Mouse (Mus musculus) lung, postnatal 0 days (tissue): Measurements from ENCODE around the gene Nbas. TPM values are rescaled to one million over a fixed set of nuclear protein-coding genes. Genes with fewer than 3 reads are reported as not detected.

Experiments used
- ATAC-seq: fragments of 200-750 bp; cut with Nextera tagmentation; 2 replicates; pipeline ENCODE4 v1.8.0; 2017; ENCODE audit warnings: moderate library complexity
- DNase-seq: peaks from one replicate; pipeline ENCODE4 v3.0.0-alpha.2; 2016; ENCODE audit warnings: low spot score
- H3K27ac ChIP-seq: fragments of 300-500 bp; sonication (generic); 2 replicates; pipeline ENCODE4 v1.5.1; 2014; ENCODE audit warnings: antibody characterized with exemption, mild to moderate bottlenecking, low read length, mixed read lengths
- H3K27me3 ChIP-seq: fragments of 300-500 bp; sonication (generic); replicated peaks from 2 replicates; pipeline ENCODE4 v1.6.1; 2014; ENCODE audit warnings: low read length, mixed read lengths; ENCODE audit not compliant: insufficient read depth
- H3K36me3 ChIP-seq: fragments of 300-500 bp; sonication (generic); 2 replicates; pipeline ENCODE4 v1.6.1; 2014; ENCODE audit warnings: low read length, mixed read lengths; ENCODE audit not compliant: insufficient read depth
- H3K4me1 ChIP-seq: fragments of 300-500 bp; sonication (generic); 2 replicates; pipeline ENCODE4 v1.6.1; 2014; ENCODE audit warnings: antibody characterized with exemption, low read depth, low read length, mixed read lengths; ENCODE audit not compliant: insufficient read depth
- H3K4me2 ChIP-seq: fragments of 300-500 bp; sonication (generic); replicated peaks from 2 replicates; pipeline ENCODE4 v1.6.1; 2014; ENCODE audit warnings: low read depth, mild to moderate bottlenecking, low read length, moderate library complexity, mixed read lengths
- H3K4me3 ChIP-seq: fragments of 300-500 bp; sonication (generic); 2 replicates; pipeline ENCODE4 v1.5.1; 2014; ENCODE audit warnings: low read depth, low read length
- H3K9ac ChIP-seq: fragments of 300-500 bp; sonication (generic); replicated peaks from 2 replicates; pipeline ENCODE4 v1.6.1; 2014; ENCODE audit warnings: low read depth, mild to moderate bottlenecking
- H3K9me3 ChIP-seq: fragments of 300-500 bp; sonication (generic); 2 replicates; pipeline ENCODE4 v1.6.1; 2016; ENCODE audit warnings: low read length, mixed read lengths
- CTCF ChIP-seq: IDR thresholded peaks from 2 replicates; pipeline ENCODE4 v1.5.1; 2016; ENCODE audit warnings: antibody characterized with exemption, mild to moderate bottlenecking
- EP300 ChIP-seq: IDR thresholded peaks from 2 replicates; pipeline ENCODE4 v1.6.1; 2016; ENCODE audit warnings: antibody characterized with exemption, mild to moderate bottlenecking, control low read depth
- WGBS: fragments of 180-500 bp; shearing (Covaris S2); extraction: QIAGEN DNeasy Blood & Tissue Kit; methylation state at CpG from one replicate; pipeline ENCODE4 v1.1.7; 2014; 5-methylcytosine and 5-hydroxymethylcytosine counted together
- polyA plus RNA-seq: library from polyadenylated mRNA; unstranded; fragments of >200 nt; fragmentation: Nextera tagmentation; extraction: Ambion mirVana; gene quantifications from 2 replicates; pipeline ENCODE4 v1.2.1, GENCODE M21; 2015

The Nbas gene
- polyA plus RNA-seq: 5.4 and 5.8 TPM in 2 replicates

DNA sequence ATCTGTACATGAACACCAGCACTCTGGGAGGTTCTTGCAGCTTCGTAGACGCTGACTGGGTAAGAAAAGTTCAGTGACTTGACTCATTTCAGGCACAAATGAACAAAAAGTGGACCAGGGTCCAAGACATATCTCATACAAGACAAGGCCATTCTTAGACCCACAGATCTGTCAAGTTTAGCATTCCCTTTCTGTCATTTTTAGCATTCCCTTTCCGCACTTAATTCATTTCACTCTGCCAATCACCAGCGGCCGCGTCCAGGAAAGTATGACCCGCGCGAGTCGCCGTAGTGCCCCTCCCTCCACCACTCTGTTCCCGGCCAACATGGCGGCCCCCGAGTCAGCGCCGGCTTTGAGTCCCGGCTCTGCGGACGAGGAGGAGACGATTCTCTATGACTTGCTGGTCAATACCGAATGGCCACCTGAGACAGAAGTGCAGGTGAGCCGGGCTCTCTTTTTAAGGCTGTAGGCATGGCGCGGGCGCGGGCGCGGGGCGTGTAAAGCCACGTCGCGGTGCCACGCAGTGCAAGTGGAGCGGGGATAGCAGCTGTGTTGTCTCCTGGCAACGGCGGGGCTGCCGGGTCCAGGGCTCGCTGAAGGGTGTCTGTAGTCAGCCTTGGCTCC, at the start of gene Nbas:
Gene Nbas, plus strand, starts transcription at position 308 of the 624 bp plus-strand sequence.
- no peaks in the 10 kb centered on the region for H3K9me3 ChIP-seq
- ATAC-seq (peak; percentile 97), DNase-seq (peak; percentile 82)
- 2% methylated on average over 38 of the region's 38 CpGs for WGBS
- peak within 1 kb of the TSS; percentile 93 for H3K4me3 ChIP-seq
- H3K9ac ChIP-seq: peak within 1 kb of the TSS; percentile 73
- peaks cover 4% of the 10 kb centered on the region; the same call in 1 of the 2 replicates for H3K4me1 ChIP-seq
- H3K27me3 ChIP-seq: no peaks in the 10 kb centered on the region
- no peak for TF ChIP-seq CTCF
- TF ChIP-seq EP300: peak; percentile 46; the same call in 1 of the 2 replicates
- no peak within 1 kb of the TSS for H3K27ac ChIP-seq
- peak within 1 kb of the TSS; percentile 75 for H3K4me2 ChIP-seq
- no peaks in the 10 kb centered on the region for H3K36me3 ChIP-seq

- H3K4me2 ChIP-seq: no peak overlapping the region
- no peak overlapping the region for H3K4me3 ChIP-seq
- H3K36me3 ChIP-seq: peaks cover 27% of the 10 kb centered on the region
These were observed 26.5 kb upstream of the Nbas start for GRCm38 (mm10) chr12:13242453-13242852.

DNA sequence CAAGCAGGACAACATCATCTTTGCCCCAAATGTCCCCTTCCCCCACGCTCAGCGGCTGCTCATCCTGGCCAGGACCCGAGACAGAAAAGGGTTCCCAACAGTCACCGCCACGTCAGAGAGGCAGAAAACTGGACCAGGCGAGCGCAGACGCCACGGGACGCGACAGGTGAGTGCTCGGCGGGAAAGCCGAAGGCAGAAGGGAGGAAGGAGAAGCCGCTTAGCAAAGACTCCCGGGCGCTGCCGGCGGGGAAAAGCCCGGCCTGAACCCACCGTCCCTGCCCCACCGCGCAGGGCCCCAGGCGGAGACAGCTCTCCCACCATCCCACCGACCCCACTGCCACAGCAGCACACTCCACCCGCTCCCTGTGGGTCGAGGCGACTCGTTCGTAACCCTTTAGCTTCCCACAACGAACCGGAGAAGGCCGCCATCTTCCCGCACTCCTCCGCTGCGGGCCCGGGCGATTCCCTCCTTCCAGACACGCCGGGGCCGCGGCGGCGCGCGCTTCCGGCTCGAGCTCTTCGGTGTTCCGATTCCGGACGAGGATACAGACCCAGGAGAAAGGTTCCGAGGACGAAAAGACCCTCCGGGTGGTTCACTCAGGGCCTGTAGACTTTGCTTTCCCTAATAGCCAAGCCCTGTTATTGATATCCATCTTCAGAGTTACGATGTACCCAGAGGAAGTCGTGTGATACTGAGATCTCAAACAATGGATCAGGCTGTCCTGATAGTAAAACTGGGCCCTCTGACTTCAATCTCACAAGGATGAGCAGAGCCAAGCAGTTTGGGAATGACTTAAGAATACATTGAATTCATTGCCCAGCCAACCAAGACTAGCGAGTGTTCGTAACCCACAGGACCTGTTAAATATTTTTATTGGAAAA, 20.0 kb upstream of the Nbas start, which contains the start of gene Ddx1:
Gene Ddx1, minus strand, starts transcription at position 523 of the 882 bp plus-strand sequence.
- peak; percentile 82 for DNase-seq

More at GRCm38 (mm10) chr12:13242453-13242852, 26.5 kb upstream of the Nbas start:
- Histone ChIP-seq H3K27ac (no peak overlapping the region), H3K9ac (no peak overlapping the region), H3K9me3 (no peaks in the 10 kb centered on the region), H3K27me3 (no peaks in the 10 kb centered on the region), H3K4me1 (no peaks in the 10 kb centered on the region)
- ATAC-seq (no peak), DNase-seq (no peak)
- TF ChIP-seq CTCF: no peak

DNA sequence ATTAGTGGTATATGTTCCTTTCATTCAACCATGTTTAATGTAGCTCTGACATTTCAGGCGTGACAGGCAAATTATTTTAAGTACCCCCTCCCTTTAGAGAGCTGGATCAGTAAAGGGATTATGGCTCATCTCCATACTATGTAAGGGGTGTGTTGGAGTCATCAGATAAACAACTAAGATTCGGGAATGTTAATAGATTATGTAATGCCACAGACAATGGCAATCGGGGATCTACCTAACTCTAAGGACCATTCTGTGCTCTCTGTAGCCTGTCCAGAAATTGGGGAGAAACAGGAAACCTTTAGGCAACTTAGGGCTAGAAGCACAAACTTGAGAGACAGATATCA, 19.4 kb upstream of the Nbas start:
- H3K4me1 ChIP-seq: no peaks in the 10 kb centered on the region
- no peaks in the 10 kb centered on the region for H3K36me3 ChIP-seq
- DNase-seq (no peak), ATAC-seq (no peak)
- no peak for TF ChIP-seq EP300
- no peak for TF ChIP-seq CTCF
- 79% methylated on average over 3 of the region's 3 CpGs for WGBS
- H3K4me2 ChIP-seq: peak overlapping the region; percentile 69
- H3K27me3 ChIP-seq: no peaks in the 10 kb centered on the region
- H3K27ac ChIP-seq: peak overlapping the region; percentile 84; the same call in 1 of the 2 replicates
- peak overlapping the region; percentile 82 for H3K9ac ChIP-seq
- H3K9me3 ChIP-seq: no peaks in the 10 kb centered on the region
- H3K4me3 ChIP-seq: peak overlapping the region; percentile 70

More for the DNA sequence above, 20.0 kb upstream of the Nbas start, which contains the start of gene Ddx1:
- peak within 1 kb of the TSS; percentile 69 for H3K4me2 ChIP-seq
- 3% methylated on average over 52 of the region's 59 CpGs for WGBS
- peak within 1 kb of the TSS; percentile 70 for H3K4me3 ChIP-seq
- no peaks in the 10 kb centered on the region for H3K27me3 ChIP-seq
- ATAC-seq: peak; percentile 97
- no peak for TF ChIP-seq EP300
- no peak for TF ChIP-seq CTCF
- H3K4me1 ChIP-seq: no peaks in the 10 kb centered on the region
- H3K9me3 ChIP-seq: no peaks in the 10 kb centered on the region
- peak within 1 kb of the TSS; percentile 82 for H3K9ac ChIP-seq
- no peaks in the 10 kb centered on the region for H3K36me3 ChIP-seq
- peak within 1 kb of the TSS; percentile 84 for H3K27ac ChIP-seq

DNA sequence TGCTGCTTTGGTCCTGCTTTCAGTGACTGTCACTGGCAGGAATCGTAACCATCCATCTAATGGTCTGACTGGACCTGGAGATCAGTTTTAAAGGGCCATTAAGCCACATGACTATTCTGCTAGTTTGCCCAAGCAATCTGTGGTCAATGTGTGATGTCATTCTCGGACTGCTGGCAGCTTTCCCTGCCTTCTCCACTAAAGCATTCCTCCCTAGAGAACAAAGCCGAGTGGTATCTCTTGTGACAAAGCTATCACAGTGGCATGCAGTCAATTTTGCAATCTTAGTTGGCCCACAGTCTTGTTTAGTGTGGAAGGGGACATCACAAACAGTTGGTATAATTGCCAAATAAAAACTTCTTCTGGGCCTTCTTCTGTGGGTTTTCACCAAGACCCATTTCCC, 13.9 kb upstream of the Nbas start:
- Histone ChIP-seq H3K4me1 (no peaks in the 10 kb centered on the region), H3K27ac (no peak overlapping the region), H3K4me2 (no peak overlapping the region), H3K27me3 (no peaks in the 10 kb centered on the region), H3K4me3 (no peak overlapping the region), H3K9ac (no peak overlapping the region), H3K9me3 (no peaks in the 10 kb centered on the region), H3K36me3 (no peaks in the 10 kb centered on the region)
- ATAC-seq (no peak), DNase-seq (no peak)
- WGBS: 23% methylated on average over 3 of the region's 3 CpGs
- TF ChIP-seq CTCF (no peak), EP300 (no peak)

DNA sequence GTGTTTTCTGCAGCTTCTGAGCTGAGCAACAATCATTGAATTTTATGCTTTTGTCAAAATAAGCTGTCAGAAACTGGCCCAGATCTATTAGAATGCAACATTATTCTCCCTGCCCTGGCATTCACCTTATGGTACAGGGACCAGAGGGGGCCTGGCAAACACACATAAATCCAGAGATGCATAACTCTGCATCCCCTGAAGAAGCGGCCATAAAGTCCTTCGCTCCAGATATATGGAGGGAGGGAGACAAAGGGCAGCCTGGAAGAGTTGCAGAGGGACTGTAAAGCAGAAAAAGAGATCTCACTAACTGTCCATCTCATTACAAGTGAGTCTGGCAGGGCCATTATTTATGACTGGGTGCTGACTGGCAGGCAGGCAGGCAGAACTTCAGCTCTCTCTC, 13.2 kb upstream of the Nbas start:
- 87% methylated on average over 2 of the region's 2 CpGs for WGBS

More for the DNA sequence above, 13.2 kb upstream of the Nbas start:
- Histone ChIP-seq H3K4me1 (no peaks in the 10 kb centered on the region), H3K27ac (no peak overlapping the region), H3K9ac (no peak overlapping the region), H3K9me3 (no peaks in the 10 kb centered on the region), H3K36me3 (no peaks in the 10 kb centered on the region), H3K4me3 (no peak overlapping the region), H3K27me3 (no peaks in the 10 kb centered on the region), H3K4me2 (no peak overlapping the region)
- ATAC-seq (no peak), DNase-seq (no peak)
- TF ChIP-seq CTCF: no peak
- no peak for TF ChIP-seq EP300
